In the genomic region with DNA sequence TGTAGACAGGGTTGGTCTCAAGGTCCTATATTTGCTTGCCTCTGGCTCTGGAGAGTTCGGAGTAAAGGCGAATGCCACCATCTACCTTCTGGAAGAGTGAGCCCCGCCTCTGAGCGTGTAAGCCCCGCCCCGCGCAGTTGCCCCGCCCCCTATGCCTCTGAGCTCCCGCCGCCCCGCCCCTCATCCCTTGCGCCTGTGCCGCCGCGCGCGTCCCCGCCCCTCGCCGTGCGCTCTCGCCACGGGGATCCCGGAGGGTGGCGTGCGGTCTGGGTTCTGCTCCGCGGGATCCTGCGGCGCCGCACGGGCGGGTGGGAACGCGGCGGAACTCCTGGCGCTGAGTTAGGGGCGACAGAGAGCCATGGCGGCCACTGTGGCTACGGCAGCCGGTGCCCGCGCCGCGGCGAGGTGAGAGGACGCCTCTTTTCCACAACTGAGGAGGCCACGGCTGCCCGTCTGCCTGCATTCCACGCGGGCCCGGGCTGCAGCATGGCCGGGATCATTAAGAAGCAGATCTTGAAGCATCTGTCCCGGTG, we compare ENCODE assay signal across 8 mouse cellular contexts. TPM values are rescaled to one million over a fixed set of nuclear protein-coding genes. Genes with fewer than 3 reads are reported as not detected.
A peak's percentile ranks its signal among the peaks of the same experiment; 100 is the strongest.
DNase-seq lines count a peak whose midpoint lies in the region; ATAC-seq and TF ChIP-seq lines count a peak whose summit lies in the region.

A gene (plus strand): TSS at position 177 of the 533 bp plus-strand sequence.

- TF ChIP-seq EP300 in liver, postnatal 0 days (IDR thresholded peaks at IDR 0.05; ENCODE audit: low read depth): no peak

- peak; percentile 81 for DNase-seq in ES-CJ7 (ENCODE audit: low read depth, low spot score)
- peak; percentile 74 for DNase-seq in cerebellum, adult 11 months
- peak; percentile 84 for DNase-seq in heart, postnatal 14 days
- DNase-seq in layer of hippocampus, adult 11-12 months (ENCODE audit: low spot score): peak; percentile 80
- peak; percentile 96 for DNase-seq in liver, postnatal 0 days

- peak within 1 kb of the TSS; percentile 73 for H3K9ac ChIP-seq in forebrain, embryonic 15.5 days (replicated peaks)
- H3K9ac ChIP-seq in liver, postnatal 0 days (replicated peaks): peak within 1 kb of the TSS; percentile 92
- peak within 1 kb of the TSS; percentile 52 for H3K9ac ChIP-seq in neural tube, embryonic 14.5 days (replicated peaks; ENCODE audit: low read depth, low read length)

- H3K36me3 ChIP-seq in forebrain, embryonic 15.5 days: peaks cover 20% of the 10 kb centered on the region
- H3K36me3 ChIP-seq in liver, postnatal 0 days (replicated peaks; ENCODE audit: insufficient read depth, low read length): peaks cover 11% of the 10 kb centered on the region
- H3K36me3 ChIP-seq in neural tube, embryonic 14.5 days (ENCODE audit: control insufficient read depth, insufficient read depth, low read length): peaks cover 8% of the 10 kb centered on the region; the same call in 1 of the 2 replicates
- H3K36me3 ChIP-seq in testis, adult 2 months (ENCODE audit: control insufficient read depth, insufficient read depth, low read length): no peaks in the 10 kb centered on the region; the same call in 1 of the 2 replicates

- H3K27me3 ChIP-seq in forebrain, embryonic 15.5 days: no peaks in the 10 kb centered on the region
- H3K27me3 ChIP-seq in liver, postnatal 0 days (ENCODE audit: insufficient read depth, low read length): no peaks in the 10 kb centered on the region
- no peaks in the 10 kb centered on the region for H3K27me3 ChIP-seq in neural tube, embryonic 14.5 days (ENCODE audit: control insufficient read depth, insufficient read depth, low read length)
- H3K27me3 ChIP-seq in testis, adult 2 months (ENCODE audit: control insufficient read depth, insufficient read depth, low read length): no peaks in the 10 kb centered on the region

- H3K4me2 ChIP-seq in forebrain, embryonic 15.5 days (replicated peaks): peak within 1 kb of the TSS; percentile 73
- peak within 1 kb of the TSS; percentile 97 for H3K4me2 ChIP-seq in liver, postnatal 0 days (ENCODE audit: low read depth, low read length)
- peak within 1 kb of the TSS; percentile 69 for H3K4me2 ChIP-seq in neural tube, embryonic 14.5 days (ENCODE audit: low read depth, low read length)

- ATAC-seq in forebrain, embryonic 15.5 days (replicated peaks): peak; percentile 88
- peak; percentile 83 for ATAC-seq in liver, postnatal 0 days
- ATAC-seq in neural tube, embryonic 14.5 days (ENCODE audit: low read depth): peak; percentile 91

- H3K9me3 ChIP-seq in forebrain, embryonic 15.5 days: no peaks in the 10 kb centered on the region
- H3K9me3 ChIP-seq in liver, postnatal 0 days (ENCODE audit: low read length): no peaks in the 10 kb centered on the region
- H3K9me3 ChIP-seq in neural tube, embryonic 14.5 days (ENCODE audit: control insufficient read depth, low read length): no peaks in the 10 kb centered on the region

- no peak for TF ChIP-seq CTCF in liver, postnatal 0 days (IDR thresholded peaks at IDR 0.05; ENCODE audit: low read depth)
- no peak for TF ChIP-seq CTCF in testis, adult 2 months (IDR thresholded peaks at IDR 0.05; ENCODE audit: control insufficient read depth, insufficient read depth, insufficient replicate concordance, low read depth, low read length)

- H3K4me3 ChIP-seq in forebrain, embryonic 15.5 days: peak within 1 kb of the TSS; percentile 79
- H3K4me3 ChIP-seq in liver, postnatal 0 days (ENCODE audit: low read depth, low read length): peak within 1 kb of the TSS; percentile 98
- H3K4me3 ChIP-seq in neural tube, embryonic 14.5 days (ENCODE audit: low read depth, low read length): peak within 1 kb of the TSS; percentile 84
- H3K4me3 ChIP-seq in testis, adult 2 months (ENCODE audit: control insufficient read depth, low read depth, low read length): peak within 1 kb of the TSS; percentile 92

- peaks cover 23% of the 10 kb centered on the region for H3K4me1 ChIP-seq in forebrain, embryonic 15.5 days
- H3K4me1 ChIP-seq in liver, postnatal 0 days (ENCODE audit: insufficient read depth): peaks cover 24% of the 10 kb centered on the region
- H3K4me1 ChIP-seq in neural tube, embryonic 14.5 days (ENCODE audit: control insufficient read depth, insufficient read depth, low read length): peaks cover 22% of the 10 kb centered on the region
- peaks cover 5% of the 10 kb centered on the region for H3K4me1 ChIP-seq in testis, adult 2 months (ENCODE audit: control insufficient read depth, insufficient read depth, low read length)

- intact Hi-C loops in heart, postnatal 14 days (cut with DNase I): no loop called here

- peak within 1 kb of the TSS; percentile 71 for H3K27ac ChIP-seq in forebrain, embryonic 15.5 days (replicated peaks)
- peak within 1 kb of the TSS; percentile 90 for H3K27ac ChIP-seq in liver, postnatal 0 days (ENCODE audit: low read depth)
- H3K27ac ChIP-seq in neural tube, embryonic 14.5 days (ENCODE audit: low read depth, low read length): peak within 1 kb of the TSS; percentile 80
- peak within 1 kb of the TSS; percentile 70 for H3K27ac ChIP-seq in testis, adult 2 months (ENCODE audit: control insufficient read depth, insufficient read depth, low read depth, low read length)

- WGBS in forebrain, embryonic 15.5 days: under 1% methylated on average over 54 of the region's 54 CpGs
- 1% methylated on average over 41 of the region's 54 CpGs for WGBS in liver, postnatal 0 days (ENCODE audit: insufficient replicate concordance)
- 0% methylated on average over 42 of the region's 54 CpGs for WGBS in neural tube, embryonic 14.5 days

- peak; percentile 37 for TF ChIP-seq POLR2A in testis, adult 2 months (IDR thresholded peaks at IDR 0.05; ENCODE audit: control insufficient read depth, low read depth, low read length)

RNA-seq across cellular contexts. Expression of the gene that starts here (rescaled TPM):
- 5.2 and 5.3 TPM in 2 replicates for polyA plus RNA-seq in forebrain, embryonic 15.5 days (2015; fragmentation: Nextera tagmentation; extraction: Ambion mirVana)
- total RNA-seq in heart, postnatal 14 days (2021): 10 to 100 TPM; 14.3 to 18.7 TPM
- 1.6 and 2.2 TPM in 2 replicates for polyA plus RNA-seq in liver, postnatal 0 days (2015; fragmentation: Nextera tagmentation; extraction: Ambion mirVana)
- 7.3 and 9.0 TPM in 2 replicates for polyA plus RNA-seq in neural tube, embryonic 14.5 days (2014; fragmentation: Nextera tagmentation; extraction: Ambion mirVana)
- 16.7 and 17.0 TPM in 2 replicates for polyA plus RNA-seq in testis, adult 2 months (2012; rRNA removed)

Comparison
In these comparisons a context has a peak if more than half of its experiments do, and no peak if none do; other contexts are left out.
1. Peak in every context shown above with its lines: DNase-seq, ATAC-seq, H3K4me3 ChIP-seq and H3K27ac ChIP-seq.